Mouse (Mus musculus): ENCODE measurements around the gene 4930579F01Rik.

- TF ChIP-seq CTCF (IDR thresholded peaks at IDR 0.05; ENCODE audit: borderline replicate concordance, control insufficient read depth, extremely low read depth, insufficient read depth, low read length, poor library complexity) (no peak), POLR2A (IDR thresholded peaks at IDR 0.05; ENCODE audit: control insufficient read depth, extremely low read depth, insufficient read depth, low read length, poor library complexity) (no peak)
These were observed 31.0 kb downstream of the 4930579F01Rik start for GRCm38 (mm10) chr3:138162553-138163183.

Data from thymus, adult 2 months (tissue).